Mouse (Mus musculus): ENCODE measurements at regions not wholly inside any gene's neighbourhood (a gene's known extent, or its start where the extent isn't known, plus 50 kb on each side); places are given as distances from the start of the nearest gene placed in this dataset.

DNA sequence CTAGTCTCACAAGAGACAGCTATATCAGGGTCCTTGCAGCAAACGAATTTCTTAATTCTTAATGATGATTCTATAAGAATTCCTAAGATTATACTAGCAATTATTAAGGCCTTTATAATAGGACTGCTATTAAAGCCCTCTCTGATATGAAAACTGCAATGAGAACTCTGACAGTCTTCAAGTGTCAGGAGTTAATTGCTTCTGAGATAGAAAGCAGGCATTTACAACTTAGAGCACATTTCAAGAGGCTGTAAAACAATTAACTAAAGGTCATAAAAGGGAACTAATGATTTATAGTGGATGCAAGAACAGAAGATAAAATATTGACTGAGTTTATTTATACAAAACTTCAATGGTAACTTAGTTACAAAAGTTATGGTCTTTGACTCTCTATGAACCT is 84.9 kb upstream of the Phlpp1 start:
- CTCF ChIA-PET = no interaction called here

DNA sequence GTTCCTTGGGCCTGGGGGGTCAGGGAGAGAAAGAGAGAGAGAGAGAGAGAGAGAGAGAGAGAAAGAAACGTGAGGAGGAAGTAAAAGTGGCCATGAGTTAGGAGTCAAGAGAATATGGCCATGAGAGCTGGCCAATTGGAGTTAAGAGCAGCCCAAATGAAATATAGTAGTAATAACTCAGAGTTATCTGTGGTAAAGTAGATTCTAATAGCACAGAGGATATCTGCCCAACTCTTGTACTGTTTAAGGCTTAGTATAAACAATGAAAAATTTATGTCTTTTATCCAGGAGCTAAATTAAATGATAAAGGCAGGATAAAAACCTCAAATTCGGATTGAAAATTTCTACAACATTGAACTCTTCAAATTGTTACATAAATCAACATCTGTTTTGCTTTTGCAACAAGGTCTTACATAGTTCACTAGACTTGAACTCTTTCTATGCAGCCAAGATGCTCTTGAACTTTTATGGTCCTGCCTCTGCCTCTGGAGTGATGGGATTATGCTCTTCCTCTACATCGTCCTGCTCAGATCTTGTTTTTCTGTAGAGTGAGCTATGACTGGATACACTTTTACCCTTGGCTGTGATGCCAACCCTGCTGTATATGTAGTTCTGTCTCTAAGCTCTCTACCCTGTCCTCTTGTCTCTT is 78.5 kb upstream of the Phlpp1 start:
- CTCF ChIA-PET = interaction anchor here (0.7 kb wide), 1 partner anchor 173 kb away, joined by 3 read pairs; no protein-coding TSS in a partner anchor

DNA sequence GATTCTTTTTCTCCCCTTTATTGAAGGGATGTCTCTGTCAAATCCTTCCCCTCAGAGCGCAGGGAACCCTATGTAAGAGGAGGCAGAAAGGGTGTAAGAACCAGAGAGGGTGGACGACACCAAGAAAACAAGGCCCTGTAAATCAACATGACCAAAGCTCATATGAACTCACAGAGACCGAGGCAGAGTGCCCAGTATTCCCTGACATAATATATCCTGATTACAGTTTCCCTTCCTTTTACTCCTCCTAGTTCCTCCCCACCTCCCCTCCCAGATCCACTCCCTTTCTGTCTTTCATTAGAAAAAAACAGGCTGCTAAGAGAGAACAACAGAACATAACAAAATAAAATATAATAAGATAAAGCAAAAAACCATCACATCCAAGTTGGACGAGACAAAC is 77.7 kb upstream of the Phlpp1 start:
- CTCF ChIA-PET = no interaction called here

DNA sequence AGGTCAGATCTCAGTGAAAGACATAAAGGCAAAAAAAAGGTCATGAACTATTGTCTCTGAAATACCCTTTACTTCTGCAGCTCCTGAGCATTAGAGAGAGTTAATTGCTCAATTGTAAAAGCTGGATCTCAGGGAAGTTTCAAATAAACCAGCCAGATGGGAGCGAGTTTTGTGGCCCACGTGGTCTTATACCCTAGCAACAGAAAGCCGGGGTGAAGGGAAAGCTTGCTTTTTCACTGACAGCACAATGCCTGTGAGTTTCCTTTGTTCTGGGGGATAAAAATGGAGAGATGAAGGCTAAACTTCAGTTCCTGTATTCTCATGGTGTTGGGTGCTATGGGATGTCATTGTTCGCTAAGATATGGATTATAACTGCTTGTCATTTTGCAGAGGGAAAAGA is 75.2 kb upstream of the Phlpp1 start:
- CTCF ChIA-PET = no interaction called here

DNA sequence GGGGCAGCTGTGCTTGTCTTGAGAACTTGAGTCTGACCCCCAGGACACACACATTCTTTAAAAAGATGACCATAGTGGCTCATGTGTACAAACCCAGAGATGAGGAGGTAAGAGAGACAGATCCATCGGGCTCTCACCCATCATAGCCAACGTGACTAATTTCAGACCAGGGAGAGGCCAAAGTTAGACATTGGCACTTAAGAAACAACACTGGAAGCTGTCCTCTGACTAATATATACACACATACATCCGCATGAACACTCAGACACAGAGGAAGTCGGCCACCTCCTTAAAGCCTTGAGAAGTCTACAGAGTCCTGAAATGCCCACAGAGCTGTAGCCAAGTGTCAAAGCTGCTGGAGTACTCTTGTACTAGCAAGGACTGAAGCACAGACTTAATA is 74.4 kb upstream of the Phlpp1 start:
- CTCF ChIA-PET = interaction anchor here (0.5 kb wide), 1 partner anchor 217 kb away, joined by 3 read pairs; no protein-coding TSS in a partner anchor

DNA sequence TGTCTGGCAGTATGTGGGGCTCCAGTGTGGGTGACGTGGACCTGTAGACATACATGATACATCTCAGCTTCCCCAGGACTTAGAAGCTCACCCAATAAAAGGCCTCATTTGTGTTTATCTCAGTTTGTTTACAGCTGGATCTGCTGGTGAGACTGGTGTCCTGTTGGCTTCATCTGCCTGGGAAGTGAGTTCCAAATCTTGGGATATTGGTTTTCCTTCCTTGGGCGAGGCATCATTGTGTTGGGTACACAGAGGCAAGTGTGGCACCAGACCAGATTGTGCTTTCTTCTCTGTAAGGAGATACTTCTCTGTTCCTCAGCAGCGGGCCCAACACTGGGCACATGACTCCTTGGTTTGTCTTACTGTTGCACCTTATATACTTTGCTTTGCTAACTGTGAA is 70.9 kb upstream of the Phlpp1 start:
- CTCF ChIA-PET = no interaction called here

DNA sequence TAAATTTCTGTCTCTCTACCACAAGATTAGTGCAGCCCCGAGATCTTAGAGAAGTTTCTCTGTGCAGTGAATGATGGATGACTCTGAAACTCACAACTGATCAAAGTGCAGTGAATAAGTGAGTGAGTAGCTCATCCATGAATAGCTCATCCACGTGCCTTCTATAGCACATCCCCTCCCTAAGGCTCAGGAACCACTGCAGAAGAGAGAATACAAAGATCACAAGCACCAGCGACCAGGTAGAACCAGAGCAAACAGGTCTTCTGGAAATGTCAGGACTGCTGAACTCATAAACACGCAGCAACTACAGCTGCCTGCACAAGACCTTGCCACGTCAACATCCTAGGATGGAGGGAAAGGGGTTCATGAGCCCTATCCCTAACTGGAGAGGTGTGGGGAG is 69.0 kb upstream of the Phlpp1 start:
- CTCF ChIA-PET = no interaction called here

DNA sequence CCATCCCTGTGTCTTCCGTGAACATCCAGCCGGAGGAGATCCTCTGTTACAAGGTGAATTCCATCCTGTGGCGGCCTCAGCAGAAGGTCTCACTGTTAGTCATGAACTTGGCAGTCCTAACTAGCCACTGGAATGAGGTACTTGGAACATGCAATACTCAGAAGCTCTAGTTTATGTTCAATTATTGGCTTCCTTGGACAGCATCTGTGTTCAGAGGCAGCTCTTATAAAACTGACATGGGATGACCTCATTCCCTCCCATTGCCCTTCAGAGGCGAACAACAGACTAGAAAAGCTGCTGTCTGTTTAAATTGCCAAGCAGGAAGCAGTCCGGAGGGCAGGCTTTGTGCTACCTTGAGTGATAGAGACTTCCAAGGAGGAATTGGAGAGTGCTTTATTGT is 62.5 kb upstream of the Phlpp1 start:
- CTCF ChIA-PET = no interaction called here

Measured in spleen, embryonic (tissue).